ENCODE assay signal across 25 mouse cellular contexts in genomic region chr7:66734993-66735392, GRCm38 (mm10). TPM values are rescaled to one million over a fixed set of nuclear protein-coding genes. Genes with fewer than 3 reads are reported as not detected.
"Had no signal": no experiment of that assay in that cellular context is flagged by ENCODE, and none has a peak within 500 bp of the region (broad histone marks: within the 10 kb centered on the region; RNA-seq: fewer than 3 reads in every experiment).

No protein-coding gene starts in this region.

- ATAC-seq: liver, postnatal 0 days; midbrain, embryonic 13.5 days; midbrain, embryonic 16.5 days had no signal

- H3K27me3 ChIP-seq: kidney, embryonic 15.5 days; limb, embryonic 12.5 days; limb, embryonic 15.5 days; midbrain, embryonic 13.5 days; stomach, embryonic 15.5 days had no signal

- H3K4me3 ChIP-seq: kidney, embryonic 15.5 days; limb, embryonic 12.5 days; limb, embryonic 15.5 days; megakaryocyte, embryonic 14.5 days; midbrain, embryonic 10.5 days; midbrain, embryonic 13.5 days; myocyte; neural tube, embryonic 13.5 days; stomach, embryonic 15.5 days had no signal

- H3K9ac ChIP-seq: kidney, embryonic 15.5 days; limb, embryonic 12.5 days; limb, embryonic 15.5 days; liver, embryonic 14.5 days; liver, postnatal 0 days; midbrain, embryonic 13.5 days; neural tube, embryonic 13.5 days; stomach, embryonic 15.5 days had no signal

- H3K4me2 ChIP-seq: kidney, embryonic 15.5 days; limb, embryonic 12.5 days; limb, embryonic 15.5 days; liver, embryonic 11.5 days; midbrain, embryonic 13.5 days; neural tube, embryonic 13.5 days; stomach, embryonic 15.5 days had no signal

- H3K27ac ChIP-seq: kidney, embryonic 15.5 days; limb, embryonic 12.5 days; limb, embryonic 15.5 days; liver, embryonic 14.5 days; midbrain, embryonic 10.5 days; midbrain, embryonic 13.5 days; neural tube, embryonic 13.5 days; stomach, embryonic 15.5 days had no signal

- H3K9me3 ChIP-seq: kidney, embryonic 15.5 days; limb, embryonic 12.5 days; limb, embryonic 15.5 days; midbrain, embryonic 10.5 days; midbrain, embryonic 13.5 days; neural tube, embryonic 13.5 days; stomach, embryonic 15.5 days had no signal

- H3K4me1 ChIP-seq: kidney, embryonic 15.5 days; limb, embryonic 12.5 days; limb, embryonic 15.5 days; megakaryocyte, embryonic 14.5 days; midbrain, embryonic 13.5 days; neural tube, embryonic 13.5 days had no signal

- H3K36me3 ChIP-seq: kidney, embryonic 15.5 days; limb, embryonic 12.5 days; limb, embryonic 15.5 days; midbrain, embryonic 10.5 days; midbrain, embryonic 13.5 days; neural tube, embryonic 13.5 days; stomach, embryonic 15.5 days had no signal

- DNase-seq: kidney, adult 8-10 months; kidney, postnatal 10 days; kidney, postnatal 36 days; left cerebral cortex, postnatal 4 days; liver, postnatal 0 days; retina, postnatal 1 day; right cerebral cortex, postnatal 25 days; spleen, adult 18-20 months; thymus, adult 18-20 months; thymus, postnatal 14 days; thymus, postnatal 4 days had no signal

RNA-seq across cellular contexts. Expression of gene Cers3, which starts 8.3 kb away (rescaled TPM):
- total RNA-seq: monocyte, adult 5-6 weeks; neutrophil, adult 5-6 weeks had no signal
- polyA plus RNA-seq: liver, postnatal 0 days had no signal
